Mouse (Mus musculus): ENCODE measurements at regions not wholly inside any gene's neighbourhood (a gene's known extent, or its start where the extent isn't known, plus 50 kb on each side); places are given as distances from the start of the nearest gene placed in this dataset.
"Not testable (repeated sequence)": the region's sequence is repeated elsewhere in the genome, so short reads cannot be mapped to it uniquely, and the experiment has no call there.

GRCm38 (mm10) chr14:53553771-53554170, 700.1 kb downstream of the Dad1 start:
- ATAC-seq (ENCODE audit: low FRiP score, low TSS enrichment): no peak
- H3K9me3 ChIP-seq (ENCODE audit: control insufficient read depth, low read length): no peaks in the 10 kb centered on the region
- no peak overlapping the region for H3K4me3 ChIP-seq (ENCODE audit: low read length)
- no peaks in the 10 kb centered on the region for H3K36me3 ChIP-seq (ENCODE audit: control insufficient read depth, insufficient read depth, low read length)
- no peak overlapping the region for H3K4me2 ChIP-seq (replicated peaks; ENCODE audit: low read depth, low read length)
- H3K4me1 ChIP-seq (ENCODE audit: control insufficient read depth, insufficient read depth, low read length): no peaks in the 10 kb centered on the region
- no peak overlapping the region for H3K9ac ChIP-seq (ENCODE audit: low read depth, low read length)
- H3K27me3 ChIP-seq (ENCODE audit: control insufficient read depth, insufficient read depth, low read length): no peaks in the 10 kb centered on the region
- H3K27ac ChIP-seq (ENCODE audit: low read depth, low read length): no peak overlapping the region

DNA sequence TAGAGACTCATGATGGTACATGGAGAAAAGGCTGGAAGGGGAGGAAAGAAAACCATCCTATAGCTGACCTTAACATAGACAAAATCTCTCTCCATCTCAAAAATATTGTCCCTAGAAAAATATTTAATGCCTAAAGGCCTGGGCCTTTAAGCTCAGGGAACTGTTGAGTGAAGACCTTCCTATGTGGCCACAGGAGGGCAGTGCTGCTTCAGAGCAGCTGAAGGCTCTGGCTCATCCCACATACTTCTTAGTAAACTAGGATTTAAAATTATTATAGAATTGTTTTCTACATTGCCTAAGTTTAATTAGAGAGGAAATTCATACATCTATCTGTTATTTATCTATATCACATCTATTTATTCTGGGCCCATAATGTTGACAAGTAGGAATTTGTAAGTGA, 706.5 kb downstream of the Dad1 start:
- not testable (repeated sequence) for H3K4me2 ChIP-seq (replicated peaks; ENCODE audit: low read depth, low read length); H3K9me3 ChIP-seq (ENCODE audit: control insufficient read depth, low read length); H3K27ac ChIP-seq (ENCODE audit: low read depth, low read length); ATAC-seq (ENCODE audit: low FRiP score, low TSS enrichment); H3K4me1 ChIP-seq (ENCODE audit: control insufficient read depth, insufficient read depth, low read length); H3K9ac ChIP-seq (ENCODE audit: low read depth, low read length); H3K27me3 ChIP-seq (ENCODE audit: control insufficient read depth, insufficient read depth, low read length); H3K4me3 ChIP-seq (ENCODE audit: low read length); H3K36me3 ChIP-seq (ENCODE audit: control insufficient read depth, insufficient read depth, low read length)

DNA sequence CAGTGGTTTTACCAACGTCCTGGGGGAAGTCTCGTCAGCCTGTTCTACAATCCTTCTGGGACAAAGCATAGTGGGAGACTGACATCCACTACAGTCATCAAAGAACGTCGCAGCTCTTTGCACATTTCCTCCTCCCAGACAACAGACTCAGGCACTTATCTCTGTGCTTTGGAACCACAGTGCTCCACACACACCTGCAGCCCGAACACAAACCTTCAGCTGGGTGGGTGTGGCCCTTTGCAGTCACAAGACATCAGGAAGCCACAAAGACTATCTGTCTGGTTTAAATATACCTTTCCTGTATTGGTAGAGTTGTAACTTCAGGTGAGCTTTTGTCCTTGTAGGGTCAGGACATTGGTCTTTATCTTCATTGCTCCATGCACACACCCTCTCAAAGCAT, 708.6 kb downstream of the Dad1 start:
- WGBS: 67% methylated on average over 5 of the region's 5 CpGs
- Histone ChIP-seq H3K27me3 (ENCODE audit: control insufficient read depth, insufficient read depth, low read length) (no peaks in the 10 kb centered on the region), H3K4me2 (replicated peaks; ENCODE audit: low read depth, low read length) (no peak overlapping the region), H3K4me3 (ENCODE audit: low read length) (no peak overlapping the region), H3K36me3 (ENCODE audit: control insufficient read depth, insufficient read depth, low read length) (no peaks in the 10 kb centered on the region), H3K9me3 (ENCODE audit: control insufficient read depth, low read length) (no peaks in the 10 kb centered on the region), H3K4me1 (ENCODE audit: control insufficient read depth, insufficient read depth, low read length) (no peaks in the 10 kb centered on the region), H3K27ac (ENCODE audit: low read depth, low read length) (no peak overlapping the region), H3K9ac (ENCODE audit: low read depth, low read length) (no peak overlapping the region)
- no peak for ATAC-seq (ENCODE audit: low FRiP score, low TSS enrichment)

DNA sequence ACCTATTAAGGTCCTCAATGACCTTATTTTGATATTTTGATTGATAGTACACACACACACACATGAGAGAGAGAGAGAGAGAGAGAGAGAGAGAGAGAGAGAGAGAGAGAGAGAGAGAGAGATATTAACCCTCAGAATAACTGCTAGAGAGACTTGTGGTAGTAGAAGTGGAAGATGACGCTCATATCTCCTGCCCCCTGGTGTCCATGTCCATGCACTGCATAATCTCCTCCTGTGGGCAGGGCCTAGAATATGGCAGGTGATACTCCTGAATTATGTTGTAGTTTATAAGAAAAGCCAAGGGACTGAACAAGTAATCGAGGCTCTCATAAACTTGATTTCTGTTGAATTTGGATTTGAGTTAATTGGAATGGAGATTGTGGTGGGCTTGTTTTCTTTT, 712.3 kb downstream of the Dad1 start:
- not testable (repeated sequence) for ATAC-seq (ENCODE audit: low FRiP score, low TSS enrichment); H3K4me3 ChIP-seq (ENCODE audit: low read length); H3K27me3 ChIP-seq (ENCODE audit: control insufficient read depth, insufficient read depth, low read length); H3K9me3 ChIP-seq (ENCODE audit: control insufficient read depth, low read length); H3K4me1 ChIP-seq (ENCODE audit: control insufficient read depth, insufficient read depth, low read length); H3K4me2 ChIP-seq (replicated peaks; ENCODE audit: low read depth, low read length); H3K9ac ChIP-seq (ENCODE audit: low read depth, low read length); H3K36me3 ChIP-seq (ENCODE audit: control insufficient read depth, insufficient read depth, low read length); H3K27ac ChIP-seq (ENCODE audit: low read depth, low read length)
- WGBS: 66% methylated on average over 2 of the region's 2 CpGs

- 53% methylated on average over 7 of the region's 7 CpGs for WGBS
Measured at GRCm38 (mm10) chr14:53537895-53538294, 716.0 kb downstream of the Dad1 start.

GRCm38 (mm10) chr14:53523430-53523829, 730.5 kb downstream of the Dad1 start:
- WGBS: no CpG with 5 or more reads among the region's 3 CpGs
- not testable (repeated sequence) for H3K4me3 ChIP-seq (ENCODE audit: low read length); H3K36me3 ChIP-seq (ENCODE audit: control insufficient read depth, insufficient read depth, low read length); H3K4me1 ChIP-seq (ENCODE audit: control insufficient read depth, insufficient read depth, low read length); H3K4me2 ChIP-seq (replicated peaks; ENCODE audit: low read depth, low read length); H3K27me3 ChIP-seq (ENCODE audit: control insufficient read depth, insufficient read depth, low read length); H3K9me3 ChIP-seq (ENCODE audit: control insufficient read depth, low read length); ATAC-seq (ENCODE audit: low FRiP score, low TSS enrichment); H3K27ac ChIP-seq (ENCODE audit: low read depth, low read length); H3K9ac ChIP-seq (ENCODE audit: low read depth, low read length)

More at GRCm38 (mm10) chr14:53537895-53538294, 716.0 kb downstream of the Dad1 start:
- not testable (repeated sequence) for H3K9me3 ChIP-seq (ENCODE audit: control insufficient read depth, low read length); H3K27ac ChIP-seq (ENCODE audit: low read depth, low read length); H3K4me3 ChIP-seq (ENCODE audit: low read length); H3K4me1 ChIP-seq (ENCODE audit: control insufficient read depth, insufficient read depth, low read length); H3K9ac ChIP-seq (ENCODE audit: low read depth, low read length); H3K27me3 ChIP-seq (ENCODE audit: control insufficient read depth, insufficient read depth, low read length); ATAC-seq (ENCODE audit: low FRiP score, low TSS enrichment); H3K4me2 ChIP-seq (replicated peaks; ENCODE audit: low read depth, low read length); H3K36me3 ChIP-seq (ENCODE audit: control insufficient read depth, insufficient read depth, low read length)

- not testable (repeated sequence) for H3K9ac ChIP-seq (ENCODE audit: low read depth, low read length); H3K4me3 ChIP-seq (ENCODE audit: low read length); H3K27me3 ChIP-seq (ENCODE audit: control insufficient read depth, insufficient read depth, low read length); H3K4me1 ChIP-seq (ENCODE audit: control insufficient read depth, insufficient read depth, low read length); H3K4me2 ChIP-seq (replicated peaks; ENCODE audit: low read depth, low read length); H3K27ac ChIP-seq (ENCODE audit: low read depth, low read length); ATAC-seq (ENCODE audit: low FRiP score, low TSS enrichment); H3K9me3 ChIP-seq (ENCODE audit: control insufficient read depth, low read length); H3K36me3 ChIP-seq (ENCODE audit: control insufficient read depth, insufficient read depth, low read length)
- WGBS: no CpG with 5 or more reads among the region's 1 CpGs
Measured at GRCm38 (mm10) chr14:53518954-53519353, 735.0 kb downstream of the Dad1 start.

GRCm38 (mm10) chr14:53516623-53517238, 737.2 kb downstream of the Dad1 start:
- not testable (repeated sequence) for H3K27me3 ChIP-seq (ENCODE audit: control insufficient read depth, insufficient read depth, low read length); H3K4me1 ChIP-seq (ENCODE audit: control insufficient read depth, insufficient read depth, low read length); H3K9me3 ChIP-seq (ENCODE audit: control insufficient read depth, low read length); H3K36me3 ChIP-seq (ENCODE audit: control insufficient read depth, insufficient read depth, low read length); H3K4me2 ChIP-seq (replicated peaks; ENCODE audit: low read depth, low read length); ATAC-seq (ENCODE audit: low FRiP score, low TSS enrichment); H3K4me3 ChIP-seq (ENCODE audit: low read length); H3K27ac ChIP-seq (ENCODE audit: low read depth, low read length); H3K9ac ChIP-seq (ENCODE audit: low read depth, low read length)
- no CpG with 5 or more reads among the region's 10 CpGs for WGBS

- not testable (repeated sequence) for ATAC-seq (ENCODE audit: low FRiP score, low TSS enrichment); H3K9me3 ChIP-seq (ENCODE audit: control insufficient read depth, low read length); H3K27me3 ChIP-seq (ENCODE audit: control insufficient read depth, insufficient read depth, low read length); H3K27ac ChIP-seq (ENCODE audit: low read depth, low read length); H3K4me3 ChIP-seq (ENCODE audit: low read length); H3K4me2 ChIP-seq (replicated peaks; ENCODE audit: low read depth, low read length); H3K9ac ChIP-seq (ENCODE audit: low read depth, low read length); H3K36me3 ChIP-seq (ENCODE audit: control insufficient read depth, insufficient read depth, low read length); H3K4me1 ChIP-seq (ENCODE audit: control insufficient read depth, insufficient read depth, low read length)
- WGBS: 59% methylated on average over 1 of the region's 2 CpGs
Measured at GRCm38 (mm10) chr14:53505389-53505788, 748.5 kb downstream of the Dad1 start.

DNA sequence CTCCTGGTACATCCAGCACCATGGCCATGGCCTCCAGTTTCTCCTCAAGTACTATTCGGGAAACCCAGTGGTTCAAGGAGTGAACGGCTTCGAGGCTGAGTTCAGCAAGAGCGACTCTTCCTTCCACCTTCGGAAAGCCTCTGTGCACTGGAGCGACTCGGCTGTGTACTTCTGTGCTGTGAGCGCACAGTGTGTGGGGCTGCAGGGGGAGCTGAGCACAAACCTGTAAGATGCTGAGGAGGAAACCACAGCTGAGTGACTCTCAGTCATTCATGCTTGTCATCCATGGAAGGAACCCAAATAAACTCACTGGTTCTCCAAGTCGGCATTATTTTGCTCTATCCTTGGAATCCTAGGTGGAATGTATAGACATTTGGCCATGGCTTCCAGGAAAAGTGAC, 765.5 kb downstream of the Dad1 start:
- H3K27ac ChIP-seq (ENCODE audit: low read depth, low read length); H3K4me3 ChIP-seq (ENCODE audit: low read length); H3K27me3 ChIP-seq (ENCODE audit: control insufficient read depth, insufficient read depth, low read length); H3K4me1 ChIP-seq (ENCODE audit: control insufficient read depth, insufficient read depth, low read length); ATAC-seq (ENCODE audit: low FRiP score, low TSS enrichment); H3K36me3 ChIP-seq (ENCODE audit: control insufficient read depth, insufficient read depth, low read length); H3K9ac ChIP-seq (ENCODE audit: low read depth, low read length); H3K4me2 ChIP-seq (replicated peaks; ENCODE audit: low read depth, low read length); H3K9me3 ChIP-seq (ENCODE audit: control insufficient read depth, low read length): not testable (repeated sequence)
- WGBS: 63% methylated on average over 6 of the region's 9 CpGs
